Mouse (Mus musculus) spleen, adult 2 months (tissue): ENCODE results near the gene BB287469.
"Not testable (repeated sequence)": the region's sequence is repeated elsewhere in the genome, so short reads cannot be mapped to it uniquely, and the experiment has no call there.

ENCODE experiments used
- CTCF ChIP-seq: fragments of 200-500 bp; IDR thresholded peaks from 2 replicates; pipeline ENCODE4 v1.5.1; 2011; ENCODE audit warnings: mild to moderate bottlenecking, inconsistent platforms; ENCODE audit not compliant: insufficient read depth, insufficient read length, insufficient replicate concordance; ENCODE audit errors: extremely low read depth
- POLR2A ChIP-seq: fragments of 200-500 bp; IDR thresholded peaks from 2 replicates; pipeline ENCODE4 v1.6.1; 2011; ENCODE audit warnings: low read depth, low read length, inconsistent platforms

DNA sequence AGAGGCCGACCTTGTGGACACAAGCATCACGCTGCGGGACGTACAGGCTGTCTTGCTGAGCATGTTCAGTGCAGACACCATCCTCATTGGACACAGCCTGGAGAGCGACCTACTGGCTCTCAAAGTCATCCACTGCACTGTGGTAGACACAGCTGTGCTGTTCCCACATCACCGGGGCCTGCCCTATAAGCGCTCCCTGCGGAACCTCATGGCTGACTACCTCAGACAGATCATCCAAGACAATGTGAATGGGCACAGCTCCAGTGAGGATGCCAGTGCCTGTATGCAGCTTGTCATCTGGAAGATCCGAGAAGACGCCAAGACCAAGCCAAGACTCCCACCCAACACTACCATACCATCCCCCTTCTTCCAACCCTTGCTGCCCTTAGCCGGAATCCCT lies 47.3 kb downstream of the BB287469 start:
- TF ChIP-seq POLR2A, CTCF: not testable (repeated sequence)
